Mouse (Mus musculus) leukemia stem cell, adult 10-12 weeks (primary cell): ENCODE measurements around the gene Pcdh17. TPM values are rescaled to one million over a fixed set of nuclear protein-coding genes. Genes with fewer than 3 reads are reported as not detected.

Experiments used
- polyA plus RNA-seq: library from polyadenylated mRNA; stranded (reverse); fragments of >175 nt; gene quantifications from 2 replicates; pipeline ENCODE4 v1.2.3, GENCODE M21; 2012; ENCODE audit warnings: low replicate concordance

Gene Pcdh17
- 0.08 and 0.15 TPM in 2 replicates for polyA plus RNA-seq

DNA sequence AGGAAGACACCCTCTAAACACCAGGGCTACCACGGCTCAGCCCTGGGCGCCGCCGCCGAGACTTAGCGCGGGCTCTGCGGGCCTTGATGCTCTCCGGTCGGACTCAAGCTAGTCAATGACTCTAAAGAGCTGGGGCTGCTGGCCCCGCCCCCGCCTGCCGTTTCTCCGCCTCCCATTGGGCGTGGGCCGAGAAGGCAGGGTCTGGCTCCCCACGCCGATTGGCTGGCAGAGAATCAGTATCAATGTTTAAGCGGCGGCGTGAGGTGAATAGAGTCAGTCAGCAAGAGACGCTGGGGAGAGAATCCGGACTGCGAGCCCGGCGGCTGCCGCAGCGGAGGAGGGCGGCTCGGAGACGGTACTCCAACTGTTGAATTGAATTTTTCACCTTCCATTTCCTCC lies at the start of gene Pcdh17:
TSS of gene Pcdh17 (plus strand) at position 276 of the 399 bp plus-strand sequence.

